Mouse (Mus musculus) embryonic fibroblast, embryonic 13.5 days (primary cell): ENCODE results near the gene Iqsec3. TPM values are rescaled to one million over a fixed set of nuclear protein-coding genes. Genes with fewer than 3 reads are reported as not detected.

Experiments used
- H3K27ac ChIP-seq: 2 replicates; pipeline ENCODE4 v1.5.1; 2012; ENCODE audit warnings: low read length, control low read depth, inconsistent platforms; ENCODE audit not compliant: insufficient read depth
- H3K4me1 ChIP-seq: 2 replicates; pipeline ENCODE4 v1.6.1; 2011; ENCODE audit warnings: low read length; ENCODE audit not compliant: control insufficient read depth, insufficient read depth
- H3K4me3 ChIP-seq: 2 replicates; pipeline ENCODE4 v1.5.1; 2011; ENCODE audit warnings: mild to moderate bottlenecking, control low read depth, low read length; ENCODE audit not compliant: insufficient read depth
- CTCF ChIP-seq: IDR thresholded peaks from 2 replicates; pipeline ENCODE4 v1.5.1; 2011; ENCODE audit warnings: mild to moderate bottlenecking, control low read depth, low read length, moderate library complexity, borderline replicate concordance; ENCODE audit not compliant: insufficient read depth
- POLR2A ChIP-seq: IDR thresholded peaks from 2 replicates; pipeline ENCODE4 v1.6.1; 2011; ENCODE audit warnings: low read depth, mild to moderate bottlenecking, control low read depth, low read length, moderate library complexity
- polyA plus RNA-seq: library from polyadenylated mRNA; stranded (reverse); fragments of >200 nt; gene quantifications from 2 replicates; pipeline ENCODE4 v1.2.4, GENCODE M21; 2011; ENCODE audit warnings: low read depth; ENCODE audit not compliant: missing spikeins, insufficient read length

Gene Iqsec3
- polyA plus RNA-seq, 1 experiment = not detected

DNA sequence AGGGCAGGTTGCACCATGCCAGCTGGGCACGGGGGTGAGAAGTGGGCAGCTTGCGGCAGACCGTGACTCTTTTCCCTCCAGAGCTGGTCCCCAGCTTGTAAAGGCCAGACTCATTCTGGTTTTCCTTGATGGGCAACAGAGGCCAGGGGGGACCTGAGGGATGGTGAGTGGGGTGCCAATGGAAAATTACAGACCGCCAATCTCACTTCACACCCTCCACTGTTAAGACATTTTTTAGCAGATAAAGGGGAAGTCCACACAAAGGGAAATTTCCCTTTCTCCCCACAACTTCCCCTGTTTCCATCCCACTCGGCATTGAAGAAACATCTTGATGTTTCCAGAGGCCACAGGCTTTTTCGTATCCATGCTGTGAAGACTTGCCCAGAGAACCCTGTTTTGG, 131.8 kb downstream of the Iqsec3 start:
- TF ChIP-seq POLR2A = no peak
- TF ChIP-seq CTCF = no peak
- no peak overlapping the region for H3K27ac ChIP-seq
- H3K4me3 ChIP-seq = no peak overlapping the region
- peaks cover 4% of the 10 kb centered on the region; the same call in 1 of the 2 replicates for H3K4me1 ChIP-seq

DNA sequence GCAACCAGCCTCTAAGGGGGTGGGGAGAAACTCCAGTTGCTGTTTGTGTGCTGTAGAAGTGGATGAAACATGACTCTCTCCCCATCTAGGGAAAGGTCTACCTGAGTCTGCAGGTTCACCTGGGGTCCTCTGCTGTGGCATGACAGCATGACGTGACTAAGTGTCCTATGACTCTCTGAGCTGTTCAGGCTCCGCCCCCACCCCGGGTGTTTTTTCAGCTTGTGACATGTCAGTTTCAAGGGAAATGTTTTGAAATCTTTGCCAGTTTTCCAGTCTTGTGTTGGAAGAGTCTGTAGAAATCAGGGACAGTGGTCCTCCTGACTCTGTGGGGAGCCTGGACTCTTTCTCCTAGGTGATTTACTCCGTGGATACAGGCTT, 135.0 kb downstream of the Iqsec3 start:
- TF ChIP-seq POLR2A = no peak
- no peak for TF ChIP-seq CTCF
- H3K27ac ChIP-seq = no peak overlapping the region
- H3K4me3 ChIP-seq = no peak overlapping the region
- H3K4me1 ChIP-seq = no peaks in the 10 kb centered on the region

DNA sequence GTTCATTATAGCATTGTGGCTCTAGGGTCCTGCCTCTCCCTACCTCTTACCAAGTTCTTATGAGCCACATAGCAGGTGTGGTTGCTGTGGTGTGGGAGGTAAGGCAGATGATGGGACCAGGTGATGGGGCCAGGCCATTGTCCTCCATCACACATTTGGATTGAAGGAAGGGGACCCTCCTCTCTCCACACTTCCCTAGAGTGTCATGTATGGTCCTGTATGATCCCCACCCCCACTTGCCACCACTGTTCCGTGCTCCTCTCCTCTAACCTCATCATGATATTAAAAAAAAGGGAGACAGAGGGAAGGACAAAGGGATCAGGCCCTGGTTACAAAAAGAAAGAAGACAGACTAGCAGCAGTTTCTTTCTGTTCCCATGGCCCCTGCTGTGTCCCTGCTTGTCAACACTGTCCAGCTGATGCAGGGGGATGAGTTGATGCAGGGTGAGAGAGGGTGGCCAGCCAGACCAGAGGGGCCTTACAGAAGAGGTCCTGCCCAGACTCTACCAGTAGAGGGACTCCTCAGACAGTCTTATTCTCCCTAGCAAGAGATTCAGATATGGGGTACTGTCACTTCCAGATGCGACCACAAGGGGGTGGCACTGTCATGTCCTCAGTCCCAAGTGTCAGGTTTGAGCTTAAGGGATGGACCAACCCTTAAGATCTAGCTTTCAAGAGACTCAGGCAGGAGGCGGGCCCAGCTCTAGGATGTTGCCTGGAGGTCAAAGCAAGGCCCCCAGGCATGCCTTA, 135.5 kb downstream of the Iqsec3 start:
- H3K27ac ChIP-seq = no peak overlapping the region
- H3K4me1 ChIP-seq = no peaks in the 10 kb centered on the region
- TF ChIP-seq POLR2A = no peak
- TF ChIP-seq CTCF = peak; percentile 76
- H3K4me3 ChIP-seq = no peak overlapping the region

DNA sequence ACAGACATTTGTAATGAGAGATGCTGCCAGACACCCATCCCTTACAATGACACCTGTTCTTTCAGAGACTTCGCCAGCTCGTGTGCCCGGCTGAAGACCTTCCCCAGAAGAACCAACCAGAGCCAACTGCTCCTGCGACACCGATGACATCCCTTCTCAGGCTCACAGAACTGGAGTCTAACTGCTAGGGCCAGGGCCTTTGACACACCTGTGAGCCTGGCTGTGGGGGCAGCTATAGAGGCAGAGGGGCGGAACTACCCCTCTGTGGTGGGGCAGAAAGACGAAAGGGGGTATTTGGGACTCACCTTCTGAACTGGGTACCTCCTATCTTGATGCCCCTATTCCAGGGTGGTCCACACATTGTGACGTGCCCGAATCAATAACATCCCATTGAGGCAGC, 136.2 kb downstream of the Iqsec3 start:
- no peak overlapping the region for H3K27ac ChIP-seq
- TF ChIP-seq POLR2A (no peak), CTCF (no peak)
- no peaks in the 10 kb centered on the region for H3K4me1 ChIP-seq
- no peak overlapping the region for H3K4me3 ChIP-seq

DNA sequence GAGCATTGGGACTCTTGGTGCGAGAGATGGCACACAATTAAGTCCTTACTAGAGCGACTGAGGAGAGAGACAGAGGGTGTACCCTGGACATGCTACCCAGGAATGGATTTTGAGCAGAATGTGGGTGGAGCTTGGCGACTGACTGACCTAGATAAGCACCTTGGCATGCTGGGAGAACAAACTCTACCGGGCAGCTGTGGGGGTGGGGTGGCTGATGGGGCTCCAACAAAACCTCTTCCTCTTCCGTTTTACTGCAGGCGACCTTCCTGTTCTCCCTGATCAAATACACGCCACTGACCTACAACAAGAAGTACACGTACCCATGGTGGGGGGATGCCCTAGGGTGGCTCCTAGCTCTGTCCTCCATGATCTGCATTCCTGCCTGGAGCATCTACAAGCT, 136.9 kb downstream of the Iqsec3 start:
- Histone ChIP-seq H3K27ac (no peak overlapping the region), H3K4me1 (no peaks in the 10 kb centered on the region), H3K4me3 (no peak overlapping the region)
- TF ChIP-seq POLR2A (no peak), CTCF (no peak)

DNA sequence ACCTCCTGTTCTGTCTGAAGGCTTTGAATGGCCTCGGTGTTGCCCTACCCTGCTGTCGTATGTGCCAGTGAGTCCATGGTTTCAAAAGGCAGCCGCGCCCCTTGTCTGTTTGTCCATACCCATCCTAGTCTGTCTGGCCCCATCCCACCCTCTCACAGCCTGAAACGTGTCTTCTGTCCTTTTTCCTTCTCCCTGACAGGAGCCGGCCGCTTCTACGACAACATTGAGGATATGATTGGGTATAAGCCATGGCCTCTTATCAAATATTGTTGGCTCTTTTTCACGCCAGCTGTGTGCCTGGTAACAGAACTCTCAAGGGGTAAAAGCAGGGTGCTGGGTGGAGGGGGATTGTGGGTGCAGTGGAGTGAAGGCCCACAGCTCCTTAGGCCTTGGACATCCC, 137.6 kb downstream of the Iqsec3 start:
- H3K4me1 ChIP-seq = no peaks in the 10 kb centered on the region
- no peak for TF ChIP-seq POLR2A
- TF ChIP-seq CTCF = no peak
- no peak overlapping the region for H3K27ac ChIP-seq
- no peak overlapping the region for H3K4me3 ChIP-seq

DNA sequence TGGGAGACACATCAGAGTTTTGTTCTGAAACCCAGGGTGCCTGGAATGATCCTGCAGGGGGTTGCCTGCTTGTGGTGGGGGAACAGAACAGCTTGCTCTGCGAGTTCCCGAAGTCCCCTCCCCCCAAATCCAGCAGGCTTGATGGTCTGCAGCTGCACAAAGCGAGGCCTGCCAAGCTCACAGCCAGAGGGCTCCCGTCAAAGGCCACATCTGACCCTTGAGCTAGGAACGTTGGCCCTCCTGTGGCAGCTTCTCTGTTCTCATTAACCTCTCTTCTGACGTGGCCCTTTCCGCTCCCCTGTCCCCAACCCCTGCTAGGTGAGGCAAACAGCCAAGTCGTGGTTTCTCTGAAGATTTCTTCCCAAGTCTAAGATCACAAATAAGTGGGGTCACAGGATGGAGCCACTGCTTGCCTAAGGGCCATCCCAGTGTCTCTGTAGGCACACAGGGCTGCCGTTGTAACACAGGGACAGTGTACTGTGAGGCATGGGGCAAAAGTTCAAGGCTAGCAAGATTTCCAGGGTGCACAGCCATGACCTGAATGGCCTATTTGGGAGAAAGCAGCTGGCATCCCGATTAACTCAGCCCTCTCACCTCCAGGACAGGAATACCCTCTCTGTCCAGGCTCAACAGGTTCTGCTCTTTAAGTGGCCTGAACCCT, 143.5 kb downstream of the Iqsec3 start:
- TF ChIP-seq POLR2A (no peak), CTCF (no peak)
- H3K4me3 ChIP-seq = no peak overlapping the region
- H3K27ac ChIP-seq = no peak overlapping the region
- no peaks in the 10 kb centered on the region for H3K4me1 ChIP-seq

DNA sequence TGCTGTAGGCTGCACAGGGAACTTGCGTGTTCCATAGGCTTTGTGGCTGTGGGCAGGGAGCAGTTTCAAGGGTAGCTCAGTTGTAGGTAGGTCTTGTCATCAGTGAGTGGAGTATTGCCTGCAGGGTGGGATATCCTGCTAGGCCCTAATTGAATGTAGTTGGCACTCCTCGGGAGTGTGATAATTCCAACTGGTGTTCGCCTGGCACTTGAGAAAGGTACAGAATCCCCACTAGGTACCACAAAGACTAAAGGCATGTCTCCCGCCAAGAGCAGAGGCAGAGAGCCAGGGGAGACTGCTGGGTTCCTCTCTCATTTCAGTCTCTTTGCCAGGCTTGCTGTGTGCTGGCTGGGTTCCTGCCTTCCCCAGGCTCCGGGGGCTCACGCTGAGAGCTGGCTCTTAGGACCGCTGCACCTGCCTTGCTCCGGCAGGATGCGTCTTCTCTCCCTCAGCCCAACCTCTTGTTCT, 145.0 kb downstream of the Iqsec3 start:
- TF ChIP-seq CTCF (no peak), POLR2A (no peak)
- no peak overlapping the region for H3K4me3 ChIP-seq
- no peaks in the 10 kb centered on the region for H3K4me1 ChIP-seq
- no peak overlapping the region for H3K27ac ChIP-seq

DNA sequence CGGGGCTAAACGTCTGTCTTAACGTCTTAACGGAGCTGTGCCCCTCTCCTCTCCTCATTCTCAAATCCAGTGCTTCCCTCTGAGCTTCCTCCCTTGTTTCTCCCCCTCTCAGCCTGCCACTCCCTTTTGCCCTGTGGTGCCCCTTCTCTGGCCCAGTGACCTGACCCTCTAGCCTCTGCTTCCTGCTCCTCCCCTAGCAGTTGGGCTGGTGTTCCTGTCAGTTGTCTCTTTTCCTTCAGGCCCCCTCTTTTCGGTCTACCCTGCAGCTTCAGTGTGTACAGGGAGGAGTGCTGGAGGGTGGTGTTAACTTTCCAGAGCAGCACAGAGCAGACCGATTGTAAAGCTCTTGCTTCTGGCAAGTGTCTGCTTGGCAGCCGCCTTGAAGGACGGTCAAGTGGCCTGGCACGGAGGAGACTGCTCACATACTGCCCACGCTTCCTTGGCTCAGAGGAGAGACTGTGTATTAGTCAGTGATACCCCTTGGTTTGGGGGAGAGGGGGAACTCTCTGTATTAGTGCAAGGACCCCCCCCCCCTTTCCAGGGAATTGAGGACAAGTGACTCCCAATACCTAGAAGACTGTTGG, 146.9 kb downstream of the Iqsec3 start:
- no peaks in the 10 kb centered on the region for H3K4me1 ChIP-seq
- no peak overlapping the region for H3K27ac ChIP-seq
- no peak overlapping the region for H3K4me3 ChIP-seq
- no peak for TF ChIP-seq CTCF
- TF ChIP-seq POLR2A = no peak

DNA sequence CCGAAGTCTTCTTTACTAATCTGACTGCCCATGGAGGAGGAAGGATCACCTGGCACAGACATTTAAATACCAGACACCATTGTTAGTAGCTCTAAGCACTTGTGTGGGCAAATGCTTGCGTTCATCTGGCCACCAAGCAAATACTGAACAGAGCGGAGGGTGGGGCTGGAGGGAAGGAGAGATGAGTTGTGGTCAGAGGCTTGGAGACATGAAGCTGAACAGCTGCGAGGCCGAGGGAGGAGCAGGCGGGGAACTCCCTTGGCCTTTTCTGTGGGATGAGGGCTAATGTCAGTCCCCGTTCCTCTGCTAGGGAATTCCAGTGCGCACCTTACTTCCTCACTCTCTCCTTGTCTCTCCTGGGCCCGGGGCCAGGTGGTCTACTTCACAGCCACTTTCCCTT, 147.7 kb downstream of the Iqsec3 start:
- Histone ChIP-seq H3K27ac (no peak overlapping the region), H3K4me1 (no peaks in the 10 kb centered on the region), H3K4me3 (no peak overlapping the region)
- TF ChIP-seq POLR2A (no peak), CTCF (no peak)
